Mouse (Mus musculus) ES-E14 (cell line): ENCODE data around the gene Kctd21.

Source experiments
- CHD2 ChIP-seq: IDR thresholded peaks from 2 replicates; pipeline ENCODE4 v1.6.1; 2014; ENCODE audit warnings: mild to moderate bottlenecking, low read depth, low read length, inconsistent platforms
- HCFC1 ChIP-seq: IDR thresholded peaks from 2 replicates; pipeline ENCODE4 v1.6.1; 2012; ENCODE audit warnings: low read length, inconsistent platforms, borderline replicate concordance; ENCODE audit not compliant: insufficient read depth
- MAFK ChIP-seq: IDR thresholded peaks from 2 replicates; pipeline ENCODE4 v1.6.1; 2014; ENCODE audit warnings: mild to moderate bottlenecking, low read depth, low read length, inconsistent platforms; ENCODE audit not compliant: insufficient read depth
- ZC3H11A ChIP-seq: IDR thresholded peaks from 2 replicates; pipeline ENCODE4 v1.6.1; 2012; ENCODE audit warnings: low read depth, mild to moderate bottlenecking, inconsistent platforms, low read length, borderline replicate concordance
- ZNF384 ChIP-seq: IDR thresholded peaks from 2 replicates; pipeline ENCODE4 v1.6.1; 2012; ENCODE audit warnings: low read depth, low read length, inconsistent platforms

DNA sequence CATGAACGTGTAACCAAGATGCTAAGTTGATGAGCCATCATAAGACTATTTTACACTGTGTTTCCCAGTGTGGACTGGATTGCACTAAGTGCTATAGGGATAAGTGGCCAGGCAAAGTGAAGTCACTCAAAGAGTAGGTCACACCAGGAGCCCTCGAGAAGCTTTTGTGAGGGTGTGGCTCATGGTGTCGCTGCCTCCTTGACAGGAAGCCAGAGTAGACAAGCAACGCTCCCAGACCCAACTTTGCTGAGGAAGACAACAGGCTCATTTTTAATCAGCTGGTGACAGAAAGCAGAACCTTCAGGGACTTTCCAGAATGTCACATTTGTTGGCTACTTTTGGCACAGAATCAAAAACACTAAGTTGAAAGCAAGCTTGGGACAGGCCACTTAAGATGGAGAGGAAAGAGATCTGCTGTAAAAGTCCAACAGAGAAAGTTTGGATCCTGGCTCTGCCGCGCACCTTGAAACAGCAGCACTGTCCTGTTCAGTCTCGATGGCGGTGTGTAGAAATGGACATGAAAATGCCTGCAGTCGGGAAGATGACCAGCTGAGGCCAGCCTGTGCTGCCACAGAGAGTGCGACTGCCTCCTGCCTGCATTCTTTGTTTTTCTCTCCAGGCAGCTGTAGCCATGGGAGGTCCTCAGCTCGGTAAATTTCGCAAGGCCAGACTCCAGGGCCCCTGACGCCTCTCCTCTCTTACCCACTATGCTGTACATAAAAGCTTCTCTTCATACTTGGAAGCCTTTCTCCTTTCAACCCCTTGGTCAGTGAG, 23.1 kb downstream of the Kctd21 start:
- no peak for TF ChIP-seq CHD2
- no peak for TF ChIP-seq HCFC1
- no peak for TF ChIP-seq MAFK
- no peak for TF ChIP-seq ZNF384
- TF ChIP-seq ZC3H11A = no peak
